Mouse (Mus musculus) intestine, embryonic 14.5 days (tissue): ENCODE data around the gene Trim58. TPM values are rescaled to one million over a fixed set of nuclear protein-coding genes. Genes with fewer than 3 reads are reported as not detected.

ENCODE experiments used
- ATAC-seq: fragments of 200-750 bp; cut with Nextera tagmentation; replicated peaks from 2 replicates; pipeline ENCODE4 v1.8.0; 2017; ENCODE audit warnings: low read depth, moderate number of reproducible peaks, moderate TSS enrichment, moderate library complexity; ENCODE audit not compliant: low FRiP score, low TSS enrichment
- DNase-seq: peaks from one replicate; pipeline ENCODE4 v3.0.0-alpha.2; 2018; ENCODE audit warnings: low spot score
- H3K27ac ChIP-seq: fragments of 300-500 bp; sonication (generic); 2 replicates; pipeline ENCODE4 v1.5.1; 2014; ENCODE audit warnings: low read depth, mild to moderate bottlenecking, control low read depth
- H3K27me3 ChIP-seq: fragments of 300-500 bp; sonication (generic); replicated peaks from 2 replicates; pipeline ENCODE4 v1.6.1; 2014; ENCODE audit warnings: low read length, control low read depth; ENCODE audit not compliant: control insufficient read depth, insufficient read depth
- H3K36me3 ChIP-seq: fragments of 300-500 bp; sonication (generic); 2 replicates; pipeline ENCODE4 v1.6.1; 2014; ENCODE audit warnings: low read length, control low read depth; ENCODE audit not compliant: control insufficient read depth, insufficient read depth
- H3K4me1 ChIP-seq: fragments of 300-500 bp; sonication (generic); replicated peaks from 2 replicates; pipeline ENCODE4 v1.6.1; 2014; ENCODE audit warnings: low read length, control low read depth, mixed read lengths; ENCODE audit not compliant: control insufficient read depth, insufficient read depth
- H3K4me2 ChIP-seq: fragments of 300-500 bp; sonication (generic); 2 replicates; pipeline ENCODE4 v1.6.1; 2014; ENCODE audit warnings: low read length
- H3K4me3 ChIP-seq: fragments of 300-500 bp; sonication (generic); 2 replicates; pipeline ENCODE4 v1.5.1; 2014; ENCODE audit warnings: low read depth, low read length, control low read depth, mixed read lengths
- H3K9ac ChIP-seq: fragments of 300-500 bp; sonication (generic); 2 replicates; pipeline ENCODE4 v1.6.1; 2014; ENCODE audit warnings: mild to moderate bottlenecking, low read length
- H3K9me3 ChIP-seq: fragments of 300-500 bp; sonication (generic); 2 replicates; pipeline ENCODE4 v1.6.1; 2016; ENCODE audit warnings: low read length, control low read depth; ENCODE audit not compliant: control insufficient read depth
- WGBS: fragments of 180-500 bp; shearing (Covaris S2); extraction: QIAGEN DNeasy Blood & Tissue Kit; methylation state at CpG from one replicate; pipeline ENCODE4 v1.1.7; 2014; 5-methylcytosine and 5-hydroxymethylcytosine counted together
- polyA plus RNA-seq: library from polyadenylated mRNA; unstranded; fragments of >200 nt; fragmentation: Nextera tagmentation; extraction: Ambion mirVana; gene quantifications from 2 replicates; pipeline ENCODE4 v1.2.1, GENCODE M21; 2014

Trim58 gene
- polyA plus RNA-seq, 1 experiment from 2014 or later = 0.08 TPM

- no peak overlapping the region for H3K27ac ChIP-seq
- H3K4me1 ChIP-seq = no peaks in the 10 kb centered on the region
- no peaks in the 10 kb centered on the region for H3K9me3 ChIP-seq
- DNase-seq (no peak), ATAC-seq (no peak)
- H3K9ac ChIP-seq = no peak overlapping the region
- H3K4me3 ChIP-seq = no peak overlapping the region
- no peak overlapping the region for H3K4me2 ChIP-seq
- 81% methylated on average over 6 of the region's 6 CpGs for WGBS
- no peaks in the 10 kb centered on the region for H3K36me3 ChIP-seq
- no peaks in the 10 kb centered on the region for H3K27me3 ChIP-seq
Observed at GRCm38 (mm10) chr11:58607030-58607429, 33.2 kb upstream of the Trim58 start.

- ATAC-seq = 0 out of 2 replicates have a peak, but pooled peaks have one; percentile 50
- no peaks in the 10 kb centered on the region for H3K36me3 ChIP-seq
- no peaks in the 10 kb centered on the region for H3K4me1 ChIP-seq
- DNase-seq = no peak
- WGBS = 47% methylated on average over 3 of the region's 3 CpGs
- no peaks in the 10 kb centered on the region for H3K9me3 ChIP-seq
- no peak overlapping the region for H3K27ac ChIP-seq
- no peak overlapping the region for H3K4me3 ChIP-seq
- no peak overlapping the region for H3K9ac ChIP-seq
- H3K4me2 ChIP-seq = no peak overlapping the region
- H3K27me3 ChIP-seq = no peaks in the 10 kb centered on the region
Observed at GRCm38 (mm10) chr11:58613359-58613758, 26.9 kb upstream of the Trim58 start.

- H3K9ac ChIP-seq = no peak overlapping the region
Observed at GRCm38 (mm10) chr11:58614526-58614925, 25.7 kb upstream of the Trim58 start.

GRCm38 (mm10) chr11:58615975-58616374 is 24.3 kb upstream of the Trim58 start, which contains the start of gene 2210407C18Rik:
2210407C18Rik (minus strand) TSS chr11:58616075.
- no peaks in the 10 kb centered on the region for H3K36me3 ChIP-seq
- H3K4me3 ChIP-seq = no peak within 1 kb of the TSS
- ATAC-seq (no peak), DNase-seq (no peak)
- no peak within 1 kb of the TSS for H3K4me2 ChIP-seq
- no peaks in the 10 kb centered on the region for H3K9me3 ChIP-seq
- H3K27ac ChIP-seq = no peak within 1 kb of the TSS
- no peak within 1 kb of the TSS for H3K9ac ChIP-seq
- no peaks in the 10 kb centered on the region for H3K4me1 ChIP-seq
- WGBS = 93% methylated on average over 4 of the region's 4 CpGs
- no peaks in the 10 kb centered on the region for H3K27me3 ChIP-seq

More at GRCm38 (mm10) chr11:58614526-58614925, 25.7 kb upstream of the Trim58 start:
- Histone ChIP-seq H3K4me1 (no peaks in the 10 kb centered on the region), H3K4me3 (no peak overlapping the region), H3K9me3 (no peaks in the 10 kb centered on the region), H3K36me3 (no peaks in the 10 kb centered on the region), H3K27ac (no peak overlapping the region), H3K27me3 (no peaks in the 10 kb centered on the region), H3K4me2 (no peak overlapping the region)
- ATAC-seq = no peak
- no peak for DNase-seq

GRCm38 (mm10) chr11:58618369-58618768 is 21.9 kb upstream of the Trim58 start:
- DNase-seq (no peak), ATAC-seq (peak; percentile 55)
- Histone ChIP-seq H3K27ac (no peak overlapping the region), H3K4me3 (no peak overlapping the region), H3K36me3 (no peaks in the 10 kb centered on the region), H3K4me2 (no peak overlapping the region), H3K9me3 (no peaks in the 10 kb centered on the region), H3K27me3 (no peaks in the 10 kb centered on the region), H3K4me1 (no peaks in the 10 kb centered on the region), H3K9ac (no peak overlapping the region)
- WGBS = 29% methylated on average over 3 of the region's 3 CpGs

GRCm38 (mm10) chr11:58618793-58619192 is 21.5 kb upstream of the Trim58 start:
- peak; percentile 66; the same call in 1 of the 2 replicates for ATAC-seq
- H3K27me3 ChIP-seq = no peaks in the 10 kb centered on the region
- H3K4me3 ChIP-seq = no peak overlapping the region
- no peaks in the 10 kb centered on the region for H3K36me3 ChIP-seq
- no peak overlapping the region for H3K9ac ChIP-seq
- no peak overlapping the region for H3K27ac ChIP-seq
- H3K4me2 ChIP-seq = no peak overlapping the region
- no peak for DNase-seq
- 63% methylated on average over 6 of the region's 6 CpGs for WGBS
- no peaks in the 10 kb centered on the region for H3K4me1 ChIP-seq
- no peaks in the 10 kb centered on the region for H3K9me3 ChIP-seq

GRCm38 (mm10) chr11:58626146-58626545 is 14.1 kb upstream of the Trim58 start:
- DNase-seq (no peak), ATAC-seq (no peak)
- no peaks in the 10 kb centered on the region for H3K27me3 ChIP-seq
- no peaks in the 10 kb centered on the region for H3K4me1 ChIP-seq
- no peak overlapping the region for H3K4me2 ChIP-seq
- 55% methylated on average over 4 of the region's 4 CpGs for WGBS
- H3K36me3 ChIP-seq = no peaks in the 10 kb centered on the region
- H3K4me3 ChIP-seq = no peak overlapping the region
- no peaks in the 10 kb centered on the region for H3K9me3 ChIP-seq
- no peak overlapping the region for H3K9ac ChIP-seq
- H3K27ac ChIP-seq = no peak overlapping the region

GRCm38 (mm10) chr11:58630401-58630800 is 9.9 kb upstream of the Trim58 start, which contains the start of gene Olfr323:
Olfr323 (minus strand) TSS chr11:58630501.
- 79% methylated on average over 5 of the region's 5 CpGs for WGBS

GRCm38 (mm10) chr11:58634878-58635277 is 5.4 kb upstream of the Trim58 start:
- no peaks in the 10 kb centered on the region for H3K9me3 ChIP-seq
- no peak overlapping the region for H3K27ac ChIP-seq
- no peak overlapping the region for H3K4me3 ChIP-seq
- H3K4me2 ChIP-seq = no peak overlapping the region
- no peaks in the 10 kb centered on the region for H3K4me1 ChIP-seq
- H3K27me3 ChIP-seq = 0 out of 2 replicates have a peak, but pooled peaks cover 2% of the 10 kb centered on the region
- no peak for ATAC-seq
- DNase-seq = no peak
- H3K36me3 ChIP-seq = no peaks in the 10 kb centered on the region
- WGBS = 48% methylated on average over 4 of the region's 4 CpGs
- H3K9ac ChIP-seq = no peak overlapping the region

More at GRCm38 (mm10) chr11:58630401-58630800, 9.9 kb upstream of the Trim58 start, which contains the start of gene Olfr323:
- no peak within 1 kb of the TSS for H3K27ac ChIP-seq
- no peak within 1 kb of the TSS for H3K9ac ChIP-seq
- DNase-seq (no peak), ATAC-seq (no peak)
- no peaks in the 10 kb centered on the region for H3K9me3 ChIP-seq
- no peak within 1 kb of the TSS for H3K4me2 ChIP-seq
- H3K27me3 ChIP-seq = no peaks in the 10 kb centered on the region
- H3K4me1 ChIP-seq = no peaks in the 10 kb centered on the region
- H3K4me3 ChIP-seq = no peak within 1 kb of the TSS
- H3K36me3 ChIP-seq = no peaks in the 10 kb centered on the region
